Mouse (Mus musculus) lung, adult 2 months (tissue): ENCODE results near the gene Ttc21b. TPM values are rescaled to one million over a fixed set of nuclear protein-coding genes. Genes with fewer than 3 reads are reported as not detected.

Source experiments
- DNase-seq: peaks from one replicate; pipeline ENCODE4 v3.0.0; 2022
- H3K4me1 ChIP-seq: fragments of 200-500 bp; 2 replicates; pipeline ENCODE4 v1.6.1; 2011; ENCODE audit warnings: low read length; ENCODE audit not compliant: control insufficient read depth, insufficient read depth
- H3K4me3 ChIP-seq: fragments of 200-500 bp; replicated peaks from 2 replicates; pipeline ENCODE3; 2011; ENCODE audit warnings: low read depth, mild to moderate bottlenecking, control low read depth, low read length; ENCODE audit errors: extremely low read depth
- CTCF ChIP-seq: fragments of 200-500 bp; IDR thresholded peaks from 2 replicates; pipeline ENCODE4 v1.5.1; 2011; ENCODE audit warnings: mild to moderate bottlenecking, low read length, control low read depth; ENCODE audit not compliant: insufficient read depth
- POLR2A ChIP-seq: fragments of 200-500 bp; IDR thresholded peaks from 2 replicates; pipeline ENCODE4 v1.6.1; 2011; ENCODE audit warnings: low read depth, mild to moderate bottlenecking, control low read depth, low read length, borderline replicate concordance; ENCODE audit errors: extremely low read depth
- WGBS: fragments of 180-500 bp; shearing (Covaris S2); methylation state at CpG from one replicate; pipeline ENCODE4 v1.1.7; 2018; 5-methylcytosine and 5-hydroxymethylcytosine counted together
- polyA plus RNA-seq: library from polyadenylated mRNA; depleted of rRNA; stranded (reverse); fragments of >200 nt; gene quantifications from 2 replicates; pipeline ENCODE4 v1.2.3, GENCODE M21; 2012; rRNA removed

Gene Ttc21b
- polyA plus RNA-seq, 1 experiment, result 4.2 TPM

GRCm38 (mm10) chr2:66143284-66143683, 113.1 kb downstream of the Ttc21b start:
- WGBS, result 92% methylated on average over 4 of the region's 4 CpGs
- Histone ChIP-seq H3K4me3 (no peak overlapping the region), H3K4me1 (no peaks in the 10 kb centered on the region)
- DNase-seq, result no peak
- TF ChIP-seq POLR2A, result no peak
- TF ChIP-seq CTCF, result no peak

- TF ChIP-seq POLR2A (no peak), CTCF (no peak)
- WGBS, result 86% methylated on average over 2 of the region's 2 CpGs
- DNase-seq, result no peak
- Histone ChIP-seq H3K4me1 (no peaks in the 10 kb centered on the region), H3K4me3 (no peak overlapping the region)
Measured at GRCm38 (mm10) chr2:66142711-66143110, 113.7 kb downstream of the Ttc21b start.

- TF ChIP-seq CTCF (no peak), POLR2A (no peak)
- 88% methylated on average over 2 of the region's 2 CpGs for WGBS
- no peak overlapping the region for H3K4me3 ChIP-seq
- no peaks in the 10 kb centered on the region for H3K4me1 ChIP-seq
- no peak for DNase-seq
Measured at GRCm38 (mm10) chr2:66142268-66142667, 114.1 kb downstream of the Ttc21b start.

DNA sequence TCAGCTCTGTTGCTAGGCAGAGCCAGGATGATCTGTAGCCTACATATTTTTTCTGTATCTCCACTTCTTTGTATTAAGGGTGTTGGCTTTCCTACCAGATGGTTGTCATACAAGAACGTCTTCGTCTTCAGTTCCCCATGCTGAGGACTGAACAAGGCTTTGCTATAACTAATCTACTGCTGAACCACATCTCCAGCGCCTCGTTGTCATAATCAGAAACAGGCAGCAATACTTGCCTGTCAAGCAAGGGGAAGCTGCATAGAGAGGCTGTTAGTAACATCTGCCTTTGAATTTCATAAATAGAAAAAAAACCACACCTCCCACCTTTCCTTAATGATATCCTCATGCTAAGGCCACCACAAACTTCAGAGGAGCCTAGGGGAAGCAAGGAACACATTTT, 116.2 kb downstream of the Ttc21b start:
- TF ChIP-seq POLR2A, result no peak
- no peak for TF ChIP-seq CTCF
- no peaks in the 10 kb centered on the region for H3K4me1 ChIP-seq
- no peak overlapping the region for H3K4me3 ChIP-seq
- DNase-seq, result no peak
- 60% methylated on average over 4 of the region's 4 CpGs for WGBS

Other genes starting within 250 kb of the Ttc21b start
- gene Galnt3, start 131.6 kb downstream of the Ttc21b start, polyA plus RNA-seq, result 2.7 and 5.1 TPM in 2 replicates
- 0.01 TPM in 1 of 2 replicates, not detected in the other for gene Scn1a, start 184.2 kb upstream of the Ttc21b start, polyA plus RNA-seq